Mouse (Mus musculus) MEL (cell line): ENCODE results near the gene Krt84. TPM values are rescaled to one million over a fixed set of nuclear protein-coding genes. Genes with fewer than 3 reads are reported as not detected.
"Not testable (repeated sequence)": the region's sequence is repeated elsewhere in the genome, so short reads cannot be mapped to it uniquely, and the experiment has no call there.

Experiments
- DNase-seq: peaks from one replicate; pipeline ENCODE4 v3.0.0; 2011; ENCODE audit warnings: low read depth, low spot score
- H3K27ac ChIP-seq: 2 replicates; pipeline ENCODE4 v1.5.1; 2012; ENCODE audit warnings: low read depth, mild to moderate bottlenecking, control low read depth, low read length, moderate library complexity; ENCODE audit not compliant: control insufficient read depth
- H3K27me3 ChIP-seq, 2 experiments: fragments of 150-350 bp in 1 of 2; sonication (generic) in 1 of 2; 2 replicates each; pipeline ENCODE4 v1.6.1; 2012; ENCODE audit warnings: low read length in 2 of 2, mild to moderate bottlenecking in 2 of 2, improper control_type of control experiment in 1 of 2, moderate library complexity in 1 of 2; ENCODE audit not compliant: insufficient read depth in 2 of 2, control insufficient read depth in 1 of 2
- H3K36me3 ChIP-seq, 2 experiments: 2 replicates each; pipeline ENCODE4 v1.6.1; 2012 to 2014; ENCODE audit warnings: low read length in 2 of 2, improper control_type of control experiment in 1 of 2, inconsistent platforms in 1 of 2, mild to moderate bottlenecking in 1 of 2; ENCODE audit not compliant: insufficient read depth in 2 of 2, control insufficient read depth in 1 of 2
- H3K4me1 ChIP-seq, 2 experiments: fragments of 150-350 bp in 1 of 2; sonication (generic) in 1 of 2; 2 replicates each; pipeline ENCODE4 v1.6.1; 2012; ENCODE audit warnings: low read length in 2 of 2, improper control_type of control experiment in 1 of 2, mild to moderate bottlenecking in 1 of 2; ENCODE audit not compliant: insufficient read depth in 2 of 2, control insufficient read depth in 1 of 2
- H3K4me3 ChIP-seq, 2 experiments: fragments of 150-350 bp in 1 of 2; sonication (generic) in 1 of 2; 2 replicates each; pipeline ENCODE4 v1.5.1; 2012; ENCODE audit warnings: low read depth in 2 of 2, low read length in 2 of 2, mild to moderate bottlenecking in 2 of 2, moderate library complexity in 2 of 2, control low read depth in 1 of 2, improper control_type of control experiment in 1 of 2; ENCODE audit not compliant: control insufficient read depth in 1 of 2, insufficient read depth in 1 of 2
- H3K79me2 ChIP-seq: 2 replicates; pipeline ENCODE4 v1.6.1; 2012; ENCODE audit warnings: mild to moderate bottlenecking, low read length, moderate library complexity; ENCODE audit not compliant: control insufficient read depth, poor library complexity, insufficient read depth
- H3K9ac ChIP-seq: 2 replicates; pipeline ENCODE4 v1.6.1; 2012; ENCODE audit warnings: low read depth, mild to moderate bottlenecking, control low read depth, low read length, moderate library complexity; ENCODE audit not compliant: control insufficient read depth, poor library complexity, severe bottlenecking
- H3K9me3 ChIP-seq: fragments of 150-350 bp; sonication (generic); replicated peaks from 2 replicates; pipeline ENCODE4 v1.6.1; 2012; ENCODE audit warnings: mild to moderate bottlenecking, low read length, improper control_type of control experiment, moderate library complexity; ENCODE audit not compliant: insufficient read depth
- CHD1 ChIP-seq: IDR thresholded peaks from 2 replicates; pipeline ENCODE4 v1.6.1; 2012; ENCODE audit warnings: low read depth, mild to moderate bottlenecking, inconsistent platforms, low read length, improper control_type of control experiment
- CTCF ChIP-seq, 3 experiments: IDR thresholded peaks in 2 of 3; conservative IDR thresholded peaks in 1 of 3; 2 replicates each; pipeline ENCODE4 v1.5.1; 2011 to 2012; ENCODE audit warnings: low read length in 3 of 3, low read depth in 2 of 3, mild to moderate bottlenecking in 2 of 3, improper control_type of control experiment in 1 of 3, inconsistent platforms in 1 of 3, mixed read lengths in 1 of 3, moderate library complexity in 1 of 3; ENCODE audit not compliant: control insufficient read depth in 1 of 3, insufficient read depth in 1 of 3, poor library complexity in 1 of 3, severe bottlenecking in 1 of 3
- E2F4 ChIP-seq: IDR thresholded peaks from 2 replicates; pipeline ENCODE4 v1.6.1; 2011; ENCODE audit warnings: low read depth, low read length, improper control_type of control experiment, borderline replicate concordance
- ELF1 ChIP-seq: IDR thresholded peaks from 2 replicates; pipeline ENCODE4 v1.6.1; 2014; ENCODE audit warnings: low read depth, mild to moderate bottlenecking, inconsistent platforms, low read length, improper control_type of control experiment, moderate library complexity
- ETS1 ChIP-seq: IDR thresholded peaks from 2 replicates; pipeline ENCODE4 v1.6.1; 2012; ENCODE audit warnings: low read depth, mild to moderate bottlenecking, inconsistent platforms, low read length, improper control_type of control experiment, moderate library complexity
- JUND ChIP-seq: IDR thresholded peaks from 2 replicates; pipeline ENCODE4 v1.6.1; 2011; ENCODE audit warnings: low read depth, mild to moderate bottlenecking, improper control_type of control experiment, low read length
- KAT2A ChIP-seq: conservative IDR thresholded peaks from 2 replicates; pipeline ENCODE4 v1.6.1; 2012; ENCODE audit warnings: low read depth, low read length, improper control_type of control experiment, inconsistent platforms
- MAFK ChIP-seq: IDR thresholded peaks from 2 replicates; pipeline ENCODE4 v1.6.1; 2011; ENCODE audit warnings: low read depth, mild to moderate bottlenecking, low read length, improper control_type of control experiment, borderline replicate concordance
- MAZ ChIP-seq: IDR thresholded peaks from 2 replicates; pipeline ENCODE4 v1.6.1; 2012; ENCODE audit warnings: low read depth, mild to moderate bottlenecking, inconsistent platforms, low read length, improper control_type of control experiment
- MEF2A ChIP-seq: IDR thresholded peaks from 2 replicates; pipeline ENCODE4 v1.6.1; 2014; ENCODE audit warnings: low read depth, mild to moderate bottlenecking, inconsistent platforms, low read length, improper control_type of control experiment; ENCODE audit not compliant: poor library complexity, insufficient replicate concordance, severe bottlenecking; ENCODE audit errors: extremely low read depth
- MYB ChIP-seq: IDR thresholded peaks from 2 replicates; pipeline ENCODE4 v1.6.1; 2011; ENCODE audit warnings: mild to moderate bottlenecking, low read depth, low read length, improper control_type of control experiment
- MYC ChIP-seq: IDR thresholded peaks from 2 replicates; pipeline ENCODE4 v1.6.1; 2011; ENCODE audit warnings: low read depth, mild to moderate bottlenecking, low read length, improper control_type of control experiment, moderate library complexity
- NELFE ChIP-seq: IDR thresholded peaks from 2 replicates; pipeline ENCODE4 v1.6.1; 2011; ENCODE audit warnings: low read depth, low read length, improper control_type of control experiment
- POLR2A ChIP-seq, 2 experiments: IDR thresholded peaks; 2 replicates each; pipeline ENCODE4 v1.6.1; 2011 to 2012; ENCODE audit warnings: low read length in 2 of 2, mild to moderate bottlenecking in 2 of 2, control low read depth in 1 of 2, improper control_type of control experiment in 1 of 2, low read depth in 1 of 2, moderate library complexity in 1 of 2; ENCODE audit not compliant: control insufficient read depth in 1 of 2, insufficient read depth in 1 of 2, poor library complexity in 1 of 2
- RAD21 ChIP-seq: IDR thresholded peaks from 2 replicates; pipeline ENCODE4 v1.6.1; 2011; ENCODE audit warnings: mild to moderate bottlenecking, low read depth, low read length, improper control_type of control experiment
- SIN3A ChIP-seq: IDR thresholded peaks from 2 replicates; pipeline ENCODE4 v1.6.1; 2012; ENCODE audit warnings: low read length, improper control_type of control experiment, inconsistent platforms
- SMC3 ChIP-seq: IDR thresholded peaks from 2 replicates; pipeline ENCODE4 v1.6.1; 2011; ENCODE audit warnings: low read depth, low read length, improper control_type of control experiment
- UBTF ChIP-seq: IDR thresholded peaks from 2 replicates; pipeline ENCODE4 v1.6.1; 2012; ENCODE audit warnings: low read depth, mild to moderate bottlenecking, inconsistent platforms, low read length, improper control_type of control experiment, moderate library complexity, borderline replicate concordance; ENCODE audit not compliant: insufficient read depth
- ZC3H11A ChIP-seq: IDR thresholded peaks from 2 replicates; pipeline ENCODE4 v1.6.1; 2012; ENCODE audit warnings: low read depth, mild to moderate bottlenecking, inconsistent platforms, low read length, improper control_type of control experiment
- polyA plus RNA-seq, 2 experiments: library from polyadenylated mRNA; stranded (reverse) in 1 of 2; unstranded in 1 of 2; fragments of >175 nt in 1 of 2; fragments of >200 nt in 1 of 2; gene quantifications; 2 replicates each; pipeline versions ENCODE4 v1.2.1 to v1.2.4; 2012; ENCODE audit warnings: low replicate concordance in 2 of 2, low read depth in 1 of 2; ENCODE audit not compliant: insufficient read length in 2 of 2, insufficient read depth in 1 of 2, missing spikeins in 1 of 2
- total RNA-seq: library from RNA; depleted of rRNA; stranded (reverse); fragments of 300-350 nt; gene quantifications from 2 replicates; pipeline ENCODE4 v1.2.3, GENCODE M21; 2012

Gene Krt84
- total and polyA plus RNA-seq, 3 experiments: not detected

DNA sequence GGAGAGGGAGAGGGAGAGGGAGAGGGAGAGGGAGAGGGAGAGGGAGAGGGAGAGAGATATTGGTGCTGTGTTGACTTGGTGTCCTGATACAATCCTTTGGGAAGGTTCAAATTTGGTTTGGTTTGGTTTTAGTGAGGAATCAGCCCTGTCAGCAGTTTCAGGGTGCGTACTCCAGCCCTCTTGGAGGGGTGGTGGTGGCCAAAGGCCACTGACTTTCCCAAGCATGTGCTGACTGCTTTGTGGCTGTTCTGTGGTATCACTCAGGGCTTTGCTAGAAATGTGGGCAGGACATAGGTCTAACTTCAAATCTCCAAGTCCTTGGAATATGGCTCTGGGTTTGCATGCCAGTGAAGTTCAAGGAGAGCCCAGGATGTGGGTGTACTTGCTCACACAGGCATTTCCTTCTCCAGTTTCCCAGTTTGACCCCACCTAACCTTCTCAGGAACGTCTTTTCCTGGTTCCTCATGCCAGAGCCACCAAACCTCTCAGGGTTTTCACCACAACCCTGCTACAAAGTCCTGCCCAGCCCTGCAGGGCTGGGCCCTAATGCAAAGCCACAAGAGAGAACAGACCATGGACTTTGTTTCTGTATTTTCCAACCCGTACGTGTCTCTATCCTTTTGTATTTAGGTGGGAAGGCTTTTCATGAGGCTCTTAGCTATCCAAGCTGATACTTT lies 9.9 kb downstream of the Krt84 start:
- no peak for DNase-seq
- Histone ChIP-seq H3K4me1 (no peaks in the 10 kb centered on the region), H3K27ac (no peak overlapping the region), H3K27me3 (no peaks in the 10 kb centered on the region), H3K36me3 (no peaks in the 10 kb centered on the region), H3K9me3 (no peaks in the 10 kb centered on the region), H3K9ac (no peak overlapping the region), H3K79me2 (no peaks in the 10 kb centered on the region), H3K4me3 (no peak overlapping the region)
- no peak for TF ChIP-seq ETS1
- TF ChIP-seq NELFE: no peak
- TF ChIP-seq ELF1: no peak
- no peak for TF ChIP-seq MEF2A
- no peak for TF ChIP-seq CTCF (IDR thresholded peaks at IDR 0.05 in 2 of 3, conservative IDR thresholded peaks at IDR 0.05 in 1 of 3; ENCODE audit: control insufficient read depth in 1 of 3, insufficient read depth in 1 of 3, low read depth in 2 of 3, low read length in 3 of 3, poor library complexity in 1 of 3, severe bottlenecking in 1 of 3)
- TF ChIP-seq CHD1: no peak
- no peak for TF ChIP-seq JUND
- no peak for TF ChIP-seq MYB
- TF ChIP-seq UBTF: no peak
- no peak for TF ChIP-seq MAZ
- no peak for TF ChIP-seq E2F4
- no peak for TF ChIP-seq KAT2A
- no peak for TF ChIP-seq RAD21
- TF ChIP-seq MAFK: no peak
- no peak for TF ChIP-seq MYC
- no peak for TF ChIP-seq POLR2A (IDR thresholded peaks at IDR 0.05; ENCODE audit: control insufficient read depth in 1 of 2, insufficient read depth in 1 of 2, low read depth in 1 of 2, low read length in 2 of 2, poor library complexity in 1 of 2)

- H3K4me1 ChIP-seq: no peaks in the 10 kb centered on the region
- H3K27me3 ChIP-seq: no peaks in the 10 kb centered on the region
- no peaks in the 10 kb centered on the region for H3K36me3 ChIP-seq
- no peaks in the 10 kb centered on the region for H3K9me3 ChIP-seq
- H3K9ac ChIP-seq: no peak overlapping the region
- no peak for TF ChIP-seq KAT2A
- peak; percentile 57 to 90 (median 89) for TF ChIP-seq CTCF (IDR thresholded peaks at IDR 0.05 in 2 of 3, conservative IDR thresholded peaks at IDR 0.05 in 1 of 3; ENCODE audit: control insufficient read depth in 1 of 3, insufficient read depth in 1 of 3, low read depth in 2 of 3, low read length in 3 of 3, poor library complexity in 1 of 3, severe bottlenecking in 1 of 3)
- TF ChIP-seq SMC3: peak; percentile 92
- TF ChIP-seq ZC3H11A: peak; percentile 87
- no peak for TF ChIP-seq POLR2A (IDR thresholded peaks at IDR 0.05; ENCODE audit: control insufficient read depth in 1 of 2, insufficient read depth in 1 of 2, low read depth in 1 of 2, low read length in 2 of 2, poor library complexity in 1 of 2)
- peak; percentile 91 for TF ChIP-seq RAD21
- peak; percentile 25; the same call in 1 of the 2 replicates for TF ChIP-seq SIN3A
- no peaks in the 10 kb centered on the region for H3K79me2 ChIP-seq
- H3K27ac ChIP-seq: no peak overlapping the region
- H3K4me3 ChIP-seq: no peak overlapping the region
- DNase-seq: peak; percentile 66
Observed at GRCm38 (mm10) chr15:101519792-101520191, 12.8 kb downstream of the Krt84 start.

DNA sequence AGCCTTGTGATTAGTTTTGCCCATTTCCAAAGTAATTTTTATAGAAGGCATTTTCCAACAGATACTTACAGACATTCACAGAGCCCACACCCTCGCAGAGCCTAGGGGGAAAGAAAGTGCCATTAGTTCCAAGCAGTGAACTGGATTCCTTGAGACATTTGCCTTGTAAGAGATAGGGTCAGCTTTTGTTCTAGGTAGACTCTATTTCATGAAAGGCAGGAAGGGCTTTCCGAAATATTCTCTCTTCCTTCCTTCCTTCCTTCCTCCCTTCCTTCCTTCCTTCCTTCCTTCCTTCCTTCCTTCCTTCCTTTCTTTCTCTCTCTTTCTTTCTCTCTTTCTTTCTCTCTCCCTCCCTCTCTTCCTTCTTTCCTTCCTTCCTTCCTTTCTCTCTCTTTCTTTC lies 15.5 kb downstream of the Krt84 start, which contains the start of gene Gm49425:
TSS of gene Gm49425 (minus strand) at position 101 of the 400 bp plus-strand sequence.
- not testable (repeated sequence) for H3K27ac ChIP-seq, H3K27me3 ChIP-seq, H3K36me3 ChIP-seq, H3K9me3 ChIP-seq, H3K79me2 ChIP-seq, H3K4me1 ChIP-seq, H3K4me3 ChIP-seq, H3K9ac ChIP-seq, DNase-seq
